Mouse (Mus musculus) liver, adult 2 months (tissue): ENCODE results near the gene Ywhab.

Source experiments
- CTCF ChIP-seq: fragments of 200-500 bp; IDR thresholded peaks from 2 replicates; pipeline ENCODE4 v1.5.1; 2011; ENCODE audit warnings: low read depth, low read length, control low read depth
- POLR2A ChIP-seq: fragments of 200-500 bp; IDR thresholded peaks from 2 replicates; pipeline ENCODE4 v1.6.1; 2011; ENCODE audit warnings: low read length, control low read depth; ENCODE audit not compliant: insufficient read depth; ENCODE audit errors: extremely low read depth

DNA sequence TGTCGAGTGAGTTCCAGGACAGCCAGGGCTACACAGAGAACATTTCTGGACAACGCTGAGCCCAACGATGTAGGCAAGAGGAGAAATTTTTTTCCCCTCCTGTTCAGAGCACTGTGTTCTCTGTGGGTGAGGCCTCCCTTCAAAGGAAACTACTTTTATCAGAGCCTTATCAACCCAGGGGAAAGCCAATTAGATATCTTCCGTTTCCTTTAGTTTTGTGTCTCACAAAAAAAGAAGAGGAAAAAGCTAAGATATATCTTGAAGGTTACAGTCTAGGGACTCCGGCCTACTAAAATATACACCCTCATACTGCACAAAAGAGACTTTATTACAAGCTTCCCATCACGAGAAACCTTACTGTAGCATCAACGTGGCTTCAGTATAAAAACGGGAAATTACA, 7.5 kb upstream of the Ywhab start:
- TF ChIP-seq CTCF (no peak), POLR2A (no peak)
